Mouse (Mus musculus) left cerebral cortex, adult 11 months (tissue): ENCODE measurements around the gene Cacna1b.

Experiments
- DNase-seq: peaks from one replicate; pipeline ENCODE4 v3.0.0; 2022; ENCODE audit warnings: low spot score

Cacna1b gene

DNA sequence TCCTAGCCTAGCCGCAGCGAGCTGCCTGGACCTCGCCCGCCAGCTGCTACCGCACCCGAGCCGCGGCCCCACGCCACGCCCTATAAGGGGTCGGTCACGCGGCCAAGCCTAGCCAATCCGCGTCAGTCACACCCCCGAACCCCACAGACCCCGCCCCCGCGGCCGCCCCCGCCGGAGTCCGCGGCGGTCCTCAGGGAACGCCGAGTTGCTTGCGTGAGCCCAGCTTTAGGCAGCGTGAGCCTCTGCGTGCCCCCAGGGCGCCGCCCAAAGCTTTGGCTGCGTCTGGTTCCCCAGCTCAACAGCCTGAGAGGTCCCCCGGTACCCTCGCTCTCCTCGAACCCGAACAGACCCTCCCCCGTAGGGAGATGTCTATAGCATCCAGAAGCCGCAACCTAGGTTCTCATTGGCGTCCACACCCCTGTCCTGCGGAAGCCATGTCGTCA, at the start of gene Cacna1b:
TSS of gene Cacna1b (minus strand) at position 38 of the 443 bp plus-strand sequence.
- DNase-seq = peak; percentile 83

DNA sequence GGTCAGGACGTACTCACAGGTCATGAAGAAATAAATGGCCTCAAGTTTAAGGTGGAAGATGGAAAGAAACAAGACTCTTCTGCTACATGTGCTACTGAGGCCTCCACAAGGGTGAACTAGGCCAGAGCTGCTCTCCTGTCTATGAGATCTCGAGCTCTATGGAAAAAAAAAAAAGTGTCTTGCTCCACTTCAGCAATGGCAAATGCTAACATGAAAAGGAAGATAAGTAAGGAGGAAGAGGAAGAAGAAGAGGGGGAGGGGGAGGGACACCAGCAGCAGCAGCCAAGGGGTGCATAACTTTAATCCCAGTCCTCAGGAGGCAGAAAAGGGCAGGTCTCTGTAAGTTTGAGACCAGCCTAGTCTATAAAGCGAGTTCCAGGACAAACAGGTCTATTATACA, 46.8 kb upstream of the Cacna1b start:
- DNase-seq = no peak

DNA sequence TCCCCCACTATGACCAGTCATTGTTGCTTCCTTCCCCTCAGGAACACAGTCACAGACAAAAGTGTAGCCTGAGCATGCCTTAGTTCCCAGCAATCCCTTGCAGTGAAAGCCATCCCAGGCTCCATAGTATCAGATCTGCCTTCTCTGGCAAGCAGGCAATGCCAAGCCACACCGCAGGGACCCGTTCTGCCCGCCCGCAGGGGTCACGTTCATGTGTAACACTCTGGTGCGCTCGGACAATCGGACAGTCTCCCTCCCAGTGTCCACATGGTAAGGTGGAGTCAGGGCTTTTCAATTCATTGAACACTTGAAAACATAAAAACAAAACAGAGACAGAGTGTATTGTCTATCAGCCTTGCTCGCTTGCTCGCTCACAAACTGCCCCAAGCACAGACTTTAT, 44.7 kb upstream of the Cacna1b start:
- no peak for DNase-seq

DNA sequence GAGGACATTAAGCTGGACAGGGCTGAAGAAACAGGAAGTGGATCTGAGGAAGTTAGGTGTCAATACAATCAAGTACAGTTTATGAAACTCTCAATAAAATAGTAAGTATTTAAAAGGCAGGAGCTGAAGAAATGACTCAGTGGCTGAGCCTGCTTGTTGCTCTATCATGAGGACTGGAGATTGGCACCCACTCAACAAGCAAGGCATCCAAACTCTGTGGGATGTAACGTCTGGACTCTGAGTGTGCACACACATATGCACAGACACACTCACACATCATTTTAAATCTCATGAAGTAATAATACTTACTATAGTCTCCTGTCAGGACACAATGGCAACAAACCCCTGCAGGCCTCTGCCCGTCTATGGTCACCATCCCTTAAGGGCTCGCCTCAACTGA, 44.1 kb upstream of the Cacna1b start:
- no peak for DNase-seq

DNA sequence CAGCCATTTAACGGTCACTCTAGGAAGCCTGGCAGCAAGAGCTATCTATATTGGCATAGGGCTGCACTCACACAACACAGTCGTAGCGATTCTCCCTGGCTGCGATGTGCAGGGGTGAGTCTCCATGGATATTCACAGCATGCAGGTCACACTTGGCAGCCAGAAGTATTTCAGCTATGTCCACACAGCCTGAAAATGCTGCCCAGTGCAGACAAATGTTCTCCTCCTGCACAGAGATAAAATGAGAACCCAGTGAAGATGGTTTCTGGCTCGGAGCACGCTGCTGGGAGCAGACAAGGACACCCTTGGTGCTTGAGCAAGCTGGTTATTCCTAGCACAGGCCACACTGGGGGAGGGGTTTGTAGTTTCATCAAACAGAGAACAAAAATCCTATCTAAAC, 43.2 kb upstream of the Cacna1b start:
- DNase-seq = no peak

DNA sequence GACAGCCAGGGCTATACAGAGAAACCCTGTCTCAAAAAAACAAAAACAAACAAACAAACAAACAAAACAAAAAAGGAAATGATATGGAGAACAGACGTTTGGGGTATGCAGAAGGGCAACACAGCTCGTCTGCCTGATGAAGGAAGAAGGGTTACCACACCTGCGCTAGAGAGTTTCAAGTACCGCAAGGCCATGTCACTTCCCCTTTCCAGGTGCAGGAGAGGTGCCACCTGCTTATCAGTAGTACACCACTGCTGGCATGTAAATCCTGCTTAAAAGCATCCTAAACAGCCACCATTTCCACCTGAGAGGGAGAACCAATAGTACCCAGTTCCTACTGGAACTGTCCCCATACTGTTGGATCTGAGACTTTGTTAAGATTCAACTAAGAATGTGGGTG, 42.7 kb upstream of the Cacna1b start:
- DNase-seq = no peak

DNA sequence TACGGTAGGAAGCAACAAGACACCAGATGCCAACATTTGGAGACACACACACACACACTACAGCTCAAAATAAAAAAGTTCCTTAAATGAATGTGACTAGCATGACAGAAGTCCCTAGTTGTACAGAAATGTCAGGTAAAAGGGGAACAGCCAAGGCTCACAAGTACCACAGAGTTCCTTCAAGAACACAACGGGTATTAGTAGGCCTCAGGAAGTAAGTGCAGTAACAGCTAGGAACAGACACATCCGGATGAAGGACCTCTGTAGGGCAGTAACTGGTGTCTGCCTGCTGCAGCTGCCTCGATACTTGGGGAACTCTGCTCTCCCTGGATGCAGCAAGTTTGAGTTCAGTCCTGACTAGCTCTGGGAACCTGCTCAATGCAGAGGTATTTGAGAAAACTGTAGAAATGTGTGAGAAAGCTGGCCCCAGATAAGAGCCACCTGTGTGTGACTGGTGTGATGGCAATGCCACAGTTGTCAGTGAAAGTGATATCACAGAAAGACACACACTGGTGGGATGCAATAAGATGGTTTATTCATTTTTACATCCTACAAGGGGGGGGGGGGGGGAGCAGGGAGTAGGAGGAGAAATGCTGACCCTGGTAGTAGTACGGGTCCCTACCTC, 34.0 kb upstream of the Cacna1b start:
- no peak for DNase-seq

DNA sequence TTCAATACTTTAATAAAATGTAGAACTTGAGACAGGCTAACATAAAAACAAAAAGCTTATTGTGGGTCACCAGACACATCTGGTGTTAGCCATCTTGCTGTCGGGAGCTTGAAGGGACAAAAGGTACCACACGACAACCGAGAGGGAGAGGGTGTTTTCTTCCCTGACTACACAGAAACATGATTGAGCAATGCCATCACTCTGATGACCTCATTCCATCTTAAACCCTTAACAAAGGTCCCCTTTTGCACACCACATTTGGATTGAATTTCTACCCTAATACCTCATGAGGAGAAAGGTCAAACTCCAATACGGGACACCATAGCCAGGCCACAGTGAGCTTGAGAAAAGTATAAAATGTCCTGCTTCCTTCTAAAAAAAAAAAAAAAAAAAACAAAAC, 24.3 kb upstream of the Cacna1b start:
- no peak for DNase-seq

DNA sequence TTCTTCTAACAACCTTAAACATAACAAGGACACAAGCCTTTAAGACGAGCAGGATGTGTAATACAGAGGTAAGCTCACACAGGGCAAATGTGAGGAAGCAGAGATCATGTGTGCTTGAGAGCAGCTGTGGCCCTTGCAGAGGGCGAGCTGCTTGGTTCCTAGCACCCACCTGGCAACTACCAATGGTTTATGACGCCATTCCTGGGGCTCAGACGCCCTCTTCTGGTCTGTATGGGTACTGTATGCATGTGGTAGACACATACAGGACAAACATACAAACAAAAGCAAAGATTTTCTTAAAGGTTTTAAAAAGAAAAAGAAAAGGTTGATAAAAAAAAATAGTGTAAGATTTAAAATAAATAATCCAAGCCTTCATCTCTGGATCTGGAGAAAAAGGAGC, 18.3 kb upstream of the Cacna1b start:
- no peak for DNase-seq

DNA sequence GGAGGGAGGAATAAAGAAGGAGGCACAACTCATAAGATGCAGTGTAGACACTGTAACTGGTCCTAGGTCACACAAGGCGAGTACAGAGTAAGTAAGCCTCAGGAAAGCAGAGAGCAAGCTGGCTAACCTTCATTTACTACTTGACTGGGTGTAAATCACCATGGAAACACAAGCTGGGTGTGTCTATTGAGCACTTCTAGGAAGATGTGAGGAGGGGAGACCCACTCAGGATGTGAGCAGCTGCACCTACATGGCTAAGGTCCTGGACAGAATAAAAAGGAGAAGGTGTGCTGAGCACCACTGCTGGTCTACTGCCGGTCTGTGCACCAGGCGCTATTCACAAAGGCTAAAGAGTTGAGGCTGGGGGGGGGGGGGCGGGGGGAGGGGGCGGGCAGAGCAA, 13.9 kb upstream of the Cacna1b start:
- no peak for DNase-seq

DNA sequence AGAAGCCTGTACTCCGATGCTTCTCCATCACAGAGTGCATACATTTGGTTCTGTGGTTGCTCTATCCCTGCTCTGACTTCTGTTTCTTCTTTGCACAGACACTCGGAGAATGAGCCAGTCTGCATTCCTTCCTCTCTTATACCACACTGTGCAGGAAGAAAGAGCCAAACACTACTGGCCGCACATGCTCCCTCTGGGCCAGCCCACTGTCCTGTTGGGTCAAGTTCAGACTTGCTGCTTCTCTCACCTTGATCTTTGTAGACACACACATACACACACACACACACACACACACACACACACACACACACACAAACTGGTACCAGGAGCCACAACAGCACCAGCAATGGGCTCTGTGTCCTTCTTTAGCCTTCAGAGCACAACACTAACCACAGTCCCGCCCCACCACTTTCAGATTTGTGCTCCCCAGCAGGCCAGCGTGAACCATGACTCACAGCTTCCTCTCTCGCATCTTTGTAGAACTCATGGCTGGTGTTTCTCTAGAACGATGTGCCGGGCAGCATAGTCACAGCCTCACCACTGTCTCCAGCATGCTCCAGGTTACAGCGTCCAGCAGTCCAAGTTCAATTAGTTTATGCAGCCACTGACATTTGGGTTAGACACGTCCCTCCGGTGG, 13.1 kb upstream of the Cacna1b start:
- DNase-seq = no peak

DNA sequence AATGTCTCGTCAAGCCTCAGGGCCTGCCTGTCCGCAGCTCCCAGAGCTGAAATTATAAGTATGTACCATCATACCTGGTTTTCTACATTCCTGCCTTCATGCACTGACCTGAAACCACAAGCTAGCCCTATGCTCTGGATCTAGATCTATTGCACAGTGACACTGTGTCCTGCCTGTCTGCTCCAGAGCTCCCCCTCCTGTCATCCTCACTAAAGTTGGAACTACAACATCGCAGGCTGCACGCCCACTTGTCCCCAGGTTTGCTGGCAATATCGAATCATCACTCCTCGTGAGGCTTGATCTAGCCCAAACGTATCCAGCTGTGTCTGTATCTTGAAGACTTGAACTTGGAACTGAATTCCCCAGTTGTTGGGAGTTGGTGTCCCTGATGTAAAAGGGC, 11.9 kb upstream of the Cacna1b start:
- DNase-seq = no peak

DNA sequence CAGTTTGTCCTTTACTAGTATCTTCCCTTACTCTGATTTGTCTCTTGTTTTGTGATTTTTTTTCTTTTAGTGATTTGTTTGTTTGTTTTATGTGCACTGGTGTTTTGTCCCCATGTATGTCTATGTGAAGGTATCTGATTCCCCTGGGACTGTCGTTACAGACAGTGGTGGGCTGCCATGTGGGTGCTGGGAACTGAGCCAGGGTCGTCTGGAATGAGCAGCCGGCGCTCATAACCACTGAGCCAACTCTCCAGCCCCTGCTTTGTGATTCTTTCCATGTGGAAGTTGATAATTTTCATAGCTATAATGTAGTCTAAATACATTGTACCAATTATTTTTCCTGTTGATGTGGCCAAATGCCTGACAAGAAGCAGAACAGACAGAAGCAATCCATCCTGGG, 7.9 kb upstream of the Cacna1b start:
- no peak for DNase-seq

DNA sequence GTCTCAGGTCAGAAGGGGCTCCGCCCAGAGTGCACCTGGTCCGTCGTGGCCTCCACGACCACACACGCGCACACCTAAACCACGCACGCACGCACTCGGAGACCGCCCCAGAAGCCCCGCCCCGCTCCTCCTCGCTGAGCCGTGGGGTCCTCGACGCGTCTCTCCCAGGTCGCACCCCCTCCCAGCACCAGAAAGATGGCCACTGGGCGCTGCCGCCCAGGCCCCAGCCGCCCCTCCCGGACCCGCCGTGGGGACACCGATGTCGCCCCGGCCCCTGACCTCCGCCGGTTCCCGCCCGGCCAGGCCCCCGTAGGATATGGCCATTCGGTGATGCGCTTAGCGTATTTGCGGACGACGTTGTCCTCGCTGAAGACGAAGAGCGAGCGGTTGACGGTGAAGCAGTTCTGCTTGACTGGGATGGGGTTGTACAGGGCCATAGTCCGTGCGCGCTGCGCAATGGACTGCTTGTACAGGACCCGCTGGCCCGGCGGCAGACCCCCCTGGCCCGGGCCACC, 449 bp downstream of the Cacna1b start:
- DNase-seq = peak; percentile 41

DNA sequence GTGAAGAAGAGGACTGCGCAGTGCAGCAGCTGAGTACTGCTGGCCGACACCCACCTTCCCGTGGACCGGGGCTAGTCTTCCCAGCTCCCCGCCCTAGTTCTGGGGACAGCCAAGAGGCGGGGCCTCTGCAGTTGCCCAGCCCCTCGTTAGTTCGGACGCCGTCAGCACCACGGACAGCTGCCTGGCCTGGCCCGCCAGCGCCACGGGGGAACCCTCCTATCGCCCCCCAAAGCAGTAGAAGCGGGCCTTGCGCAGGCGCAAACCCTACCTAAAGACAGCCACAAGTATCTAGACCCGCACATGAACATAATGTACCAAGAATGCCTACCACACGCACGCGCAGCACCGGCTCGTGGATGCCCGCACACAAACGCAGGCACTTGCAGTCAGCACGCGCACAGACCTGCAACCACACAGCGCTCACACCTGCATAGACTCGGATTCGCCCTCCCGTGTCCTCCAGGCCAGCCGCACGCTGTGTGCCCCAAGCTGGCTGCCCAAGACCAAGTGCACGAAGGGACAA, 968 bp downstream of the Cacna1b start:
- peak; percentile 58 for DNase-seq

DNA sequence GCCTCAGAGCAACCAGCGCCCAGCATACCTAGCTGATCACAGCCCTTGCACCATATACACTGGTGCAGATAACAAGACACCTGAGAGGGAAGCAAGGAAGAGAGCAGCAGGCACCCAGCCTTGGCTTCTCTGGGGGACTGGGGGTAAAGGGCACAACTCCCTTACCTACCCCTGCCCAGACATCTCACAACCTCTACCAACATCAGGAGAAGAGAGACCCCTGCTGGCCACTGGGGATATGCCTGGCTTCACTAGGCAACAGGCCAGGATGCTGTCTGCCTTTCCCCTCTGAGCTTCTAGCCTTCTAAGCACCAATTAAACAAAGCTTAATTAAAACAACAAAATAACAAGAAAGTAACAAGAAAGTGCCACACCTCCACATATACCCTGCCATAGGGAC, 7.7 kb downstream of the Cacna1b start:
- DNase-seq = peak; percentile 58

DNA sequence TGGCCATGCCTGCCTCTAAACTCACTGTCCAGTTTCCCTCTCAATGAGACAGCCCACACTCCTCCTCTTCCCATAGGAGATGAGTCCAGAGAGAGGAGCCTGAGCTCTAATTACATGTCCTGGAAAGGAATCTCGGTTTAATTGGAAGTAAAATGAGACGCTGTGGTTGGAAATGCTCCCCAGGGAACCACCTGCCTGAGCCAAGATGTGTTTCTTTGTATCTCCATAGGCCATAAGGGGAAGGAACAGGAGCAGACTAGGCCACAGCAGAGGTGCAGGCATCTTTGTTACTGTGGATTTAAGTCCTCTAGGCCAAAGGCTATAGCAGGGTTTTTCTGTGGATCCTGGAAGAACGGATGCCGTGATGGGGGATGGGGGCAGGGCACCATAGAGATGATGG, 10.4 kb downstream of the Cacna1b start:
- no peak for DNase-seq

DNA sequence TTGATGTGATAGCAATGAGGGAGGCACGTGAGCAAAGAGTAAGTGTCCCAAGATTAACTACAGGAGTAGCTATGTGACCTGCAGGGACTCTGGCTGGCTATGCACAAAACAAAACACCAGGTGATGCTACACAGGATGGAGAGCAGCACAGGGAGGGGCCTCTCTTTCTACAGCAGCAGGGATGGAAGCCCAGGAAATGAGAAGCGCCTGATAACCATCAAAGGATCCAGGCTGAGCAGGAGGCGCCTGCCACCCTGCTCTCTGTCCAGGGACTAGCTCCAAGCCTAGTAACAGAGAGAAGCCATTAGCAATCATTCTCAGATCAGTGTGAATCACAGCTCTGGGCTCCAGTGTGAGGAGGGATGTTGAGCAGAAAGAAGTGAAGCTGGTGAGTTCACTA, 12.9 kb downstream of the Cacna1b start:
- DNase-seq = no peak

DNA sequence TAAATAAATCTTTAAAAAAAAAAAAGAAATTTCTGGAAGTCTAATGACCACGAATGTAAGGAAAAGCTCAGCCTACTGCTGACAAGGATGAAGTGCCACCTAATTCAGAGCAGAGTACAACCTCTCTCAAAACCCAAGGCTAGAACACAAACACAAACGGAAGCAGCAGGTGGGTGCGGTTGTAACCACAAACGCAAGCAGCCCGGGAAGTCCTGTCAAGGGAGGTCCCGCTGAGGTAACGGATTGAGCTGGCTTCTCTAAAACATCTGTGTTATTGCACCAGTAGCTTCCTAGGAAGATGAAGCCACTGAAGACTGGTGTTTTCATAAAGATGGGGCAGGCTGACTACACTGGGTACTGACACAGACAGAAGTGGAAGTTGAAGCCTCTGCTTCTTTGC, 15.1 kb downstream of the Cacna1b start:
- DNase-seq = no peak

DNA sequence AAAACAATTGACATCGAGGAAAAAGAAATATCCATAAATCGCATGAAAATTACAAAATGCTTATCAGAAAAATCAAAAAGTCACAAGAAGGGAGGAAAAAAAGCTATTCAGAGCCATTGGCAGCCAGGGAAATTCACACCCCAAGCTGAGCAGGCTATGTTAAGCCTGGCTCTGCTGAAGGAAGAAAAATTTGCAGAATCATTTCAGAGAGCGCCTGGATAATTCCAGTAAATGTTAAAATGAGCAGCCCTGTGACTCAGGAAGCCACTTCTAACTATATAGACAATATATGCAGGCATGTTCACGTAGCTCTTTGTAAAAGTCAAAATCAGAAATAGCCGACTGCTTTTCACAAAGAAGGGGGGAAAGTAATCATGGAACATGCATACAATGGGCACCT, 23.3 kb downstream of the Cacna1b start:
- DNase-seq = no peak

DNA sequence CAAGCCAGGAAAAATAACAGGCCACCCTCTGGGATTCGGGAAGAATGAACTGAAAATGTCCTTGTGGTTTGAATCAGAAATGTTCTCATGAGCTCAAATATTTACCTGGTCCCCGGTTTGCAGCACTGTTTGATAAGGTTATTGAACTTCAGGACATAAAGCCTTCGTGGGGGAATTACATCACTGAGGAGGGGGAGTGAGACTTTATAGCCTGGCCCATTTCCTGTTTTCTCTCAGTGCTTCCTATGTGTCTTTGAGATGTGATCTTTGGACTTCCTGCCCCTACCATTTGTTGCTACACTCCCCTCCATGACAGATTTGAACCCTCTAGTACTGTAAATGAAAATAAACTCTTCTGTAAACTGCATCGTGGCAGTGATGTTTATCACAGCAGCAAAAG, 29.8 kb downstream of the Cacna1b start:
- DNase-seq = no peak

DNA sequence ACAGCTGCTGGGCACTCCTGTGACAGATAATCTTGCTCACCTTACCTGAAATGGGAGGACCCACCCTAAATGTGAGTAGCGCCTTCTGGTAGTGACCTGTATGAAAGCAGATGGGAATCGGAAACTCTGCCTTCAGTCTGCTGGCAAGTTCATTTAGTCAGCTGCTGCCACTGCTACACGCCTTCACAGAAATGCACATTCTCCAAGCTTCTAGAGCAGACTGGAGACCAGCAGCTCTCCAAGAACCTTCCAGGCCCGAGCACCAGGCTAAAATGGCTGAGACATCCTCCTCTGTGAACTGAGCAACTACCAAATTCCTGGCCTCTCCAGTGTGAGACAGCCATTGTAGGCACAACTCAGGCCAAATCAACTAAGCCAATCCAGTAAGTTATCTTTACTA, 37.1 kb downstream of the Cacna1b start:
- DNase-seq = no peak

DNA sequence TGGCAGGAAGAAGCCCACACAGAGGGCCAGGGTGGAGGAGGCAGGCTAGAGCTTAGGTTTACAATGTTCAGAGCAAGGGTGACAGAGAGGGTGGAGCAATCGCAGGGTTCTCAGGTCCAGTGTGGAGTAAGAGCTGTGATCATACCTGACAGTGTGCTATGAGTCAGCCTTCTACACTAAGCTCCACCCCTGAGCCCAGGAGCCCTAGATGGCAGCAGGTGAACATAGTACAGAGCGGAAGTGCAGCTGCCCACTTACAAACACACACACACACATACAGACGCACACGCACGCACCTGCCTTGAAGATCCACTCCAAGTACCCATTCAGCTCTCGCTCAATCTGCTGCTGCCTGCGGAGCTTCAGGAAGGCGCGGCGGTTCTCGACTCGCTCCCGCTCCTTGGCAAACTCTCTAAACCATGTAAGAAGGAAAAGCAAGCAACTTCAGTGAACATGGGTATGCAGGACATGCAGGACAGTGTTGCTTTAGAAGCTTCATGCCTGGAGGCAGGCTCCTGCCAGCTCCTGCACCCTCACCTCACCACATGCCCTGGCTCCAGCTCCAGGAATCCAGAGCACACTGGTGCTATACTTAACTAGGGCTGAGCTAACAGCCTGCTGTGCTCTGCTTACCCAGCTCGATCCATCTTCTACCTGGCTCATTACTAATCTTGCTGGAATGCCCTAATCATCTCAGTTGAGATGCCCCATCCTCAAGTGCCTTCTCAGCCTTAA, 43.1 kb downstream of the Cacna1b start:
- DNase-seq = no peak
